Mouse (Mus musculus): ENCODE data around the gene Ugt1a8. TPM values are rescaled to one million over a fixed set of nuclear protein-coding genes. Genes with fewer than 3 reads are reported as not detected.
"Not testable (repeated sequence)": the region's sequence is repeated elsewhere in the genome, so short reads cannot be mapped to it uniquely, and the experiment has no call there.

The Ugt1a8 gene
- polyA plus RNA-seq, 1 experiment from 2014 or later: not detected

- Histone ChIP-seq H3K27me3 (ENCODE audit: control insufficient read depth, insufficient read depth, low read length) (no peaks in the 10 kb centered on the region), H3K4me3 (replicated peaks; ENCODE audit: low read length) (no peak overlapping the region), H3K27ac (no peak overlapping the region), H3K9ac (no peak overlapping the region), H3K9me3 (ENCODE audit: control insufficient read depth, low read length) (peaks cover 17% of the 10 kb centered on the region), H3K4me1 (replicated peaks; ENCODE audit: control insufficient read depth, insufficient read depth, low read length) (no peaks in the 10 kb centered on the region), H3K36me3 (replicated peaks; ENCODE audit: control insufficient read depth, insufficient read depth) (no peaks in the 10 kb centered on the region), H3K4me2 (replicated peaks) (no peak overlapping the region)
- DNase-seq (ENCODE audit: low spot score): no peak
- no peak for ATAC-seq (ENCODE audit: low FRiP score)
These were observed 132.7 kb downstream of the Ugt1a8 start for GRCm38 (mm10) chr1:88220336-88220735.

- H3K4me1 ChIP-seq (replicated peaks; ENCODE audit: control insufficient read depth, insufficient read depth, low read length): no peaks in the 10 kb centered on the region
- H3K9ac ChIP-seq: no peak overlapping the region
- DNase-seq (ENCODE audit: low spot score): no peak
- H3K27ac ChIP-seq: no peak overlapping the region
- no peak overlapping the region for H3K4me3 ChIP-seq (replicated peaks; ENCODE audit: low read length)
- H3K36me3 ChIP-seq (replicated peaks; ENCODE audit: control insufficient read depth, insufficient read depth): no peaks in the 10 kb centered on the region
- no peaks in the 10 kb centered on the region for H3K27me3 ChIP-seq (ENCODE audit: control insufficient read depth, insufficient read depth, low read length)
- WGBS: 56% methylated on average over 2 of the region's 2 CpGs
- H3K4me2 ChIP-seq (replicated peaks): no peak overlapping the region
- H3K9me3 ChIP-seq (ENCODE audit: control insufficient read depth, low read length): peaks cover 27% of the 10 kb centered on the region
- ATAC-seq (ENCODE audit: low FRiP score): no peak
These were observed 134.6 kb downstream of the Ugt1a8 start for GRCm38 (mm10) chr1:88222216-88222615.

- H3K9ac ChIP-seq; H3K27ac ChIP-seq; H3K4me1 ChIP-seq (replicated peaks; ENCODE audit: control insufficient read depth, insufficient read depth, low read length); ATAC-seq (ENCODE audit: low FRiP score); H3K4me3 ChIP-seq (replicated peaks; ENCODE audit: low read length); H3K27me3 ChIP-seq (ENCODE audit: control insufficient read depth, insufficient read depth, low read length); H3K4me2 ChIP-seq (replicated peaks); H3K36me3 ChIP-seq (replicated peaks; ENCODE audit: control insufficient read depth, insufficient read depth); DNase-seq (ENCODE audit: low spot score): not testable (repeated sequence)
- peaks cover 35% of the 10 kb centered on the region for H3K9me3 ChIP-seq (ENCODE audit: control insufficient read depth, low read length)
These were observed 135.4 kb downstream of the Ugt1a8 start for GRCm38 (mm10) chr1:88223011-88223515.

- no peak overlapping the region for H3K4me2 ChIP-seq (replicated peaks)
These were observed 136.0 kb downstream of the Ugt1a8 start for GRCm38 (mm10) chr1:88223591-88223990.

GRCm38 (mm10) chr1:88224029-88224776 lies 136.6 kb downstream of the Ugt1a8 start:
- 75% methylated on average over 2 of the region's 2 CpGs for WGBS
- H3K4me2 ChIP-seq (replicated peaks): no peak overlapping the region
- no peak overlapping the region for H3K9ac ChIP-seq
- H3K4me3 ChIP-seq (replicated peaks; ENCODE audit: low read length): no peak overlapping the region
- no peak for ATAC-seq (ENCODE audit: low FRiP score)
- DNase-seq (ENCODE audit: low spot score): no peak
- H3K27ac ChIP-seq: no peak overlapping the region
- peaks cover 46% of the 10 kb centered on the region for H3K9me3 ChIP-seq (ENCODE audit: control insufficient read depth, low read length)
- H3K4me1 ChIP-seq (replicated peaks; ENCODE audit: control insufficient read depth, insufficient read depth, low read length): no peaks in the 10 kb centered on the region
- no peaks in the 10 kb centered on the region for H3K36me3 ChIP-seq (replicated peaks; ENCODE audit: control insufficient read depth, insufficient read depth)
- no peaks in the 10 kb centered on the region for H3K27me3 ChIP-seq (ENCODE audit: control insufficient read depth, insufficient read depth, low read length)

More at GRCm38 (mm10) chr1:88223591-88223990, 136.0 kb downstream of the Ugt1a8 start:
- 63% methylated on average over 1 of the region's 1 CpGs for WGBS
- ATAC-seq (ENCODE audit: low FRiP score) (no peak), DNase-seq (ENCODE audit: low spot score) (no peak)
- no peak overlapping the region for H3K9ac ChIP-seq
- peaks cover 40% of the 10 kb centered on the region for H3K9me3 ChIP-seq (ENCODE audit: control insufficient read depth, low read length)
- no peaks in the 10 kb centered on the region for H3K4me1 ChIP-seq (replicated peaks; ENCODE audit: control insufficient read depth, insufficient read depth, low read length)
- no peaks in the 10 kb centered on the region for H3K27me3 ChIP-seq (ENCODE audit: control insufficient read depth, insufficient read depth, low read length)
- no peak overlapping the region for H3K27ac ChIP-seq
- H3K36me3 ChIP-seq (replicated peaks; ENCODE audit: control insufficient read depth, insufficient read depth): no peaks in the 10 kb centered on the region
- H3K4me3 ChIP-seq (replicated peaks; ENCODE audit: low read length): no peak overlapping the region

GRCm38 (mm10) chr1:88225301-88225700 lies 137.7 kb downstream of the Ugt1a8 start:
- not testable (repeated sequence) for ATAC-seq (ENCODE audit: low FRiP score); H3K27ac ChIP-seq; H3K27me3 ChIP-seq (ENCODE audit: control insufficient read depth, insufficient read depth, low read length); H3K4me2 ChIP-seq (replicated peaks); H3K9ac ChIP-seq; H3K4me1 ChIP-seq (replicated peaks; ENCODE audit: control insufficient read depth, insufficient read depth, low read length); H3K36me3 ChIP-seq (replicated peaks; ENCODE audit: control insufficient read depth, insufficient read depth); DNase-seq (ENCODE audit: low spot score); H3K4me3 ChIP-seq (replicated peaks; ENCODE audit: low read length)
- peaks cover 57% of the 10 kb centered on the region for H3K9me3 ChIP-seq (ENCODE audit: control insufficient read depth, low read length)
- 40% methylated on average over 2 of the region's 2 CpGs for WGBS

GRCm38 (mm10) chr1:88225741-88226140 lies 138.1 kb downstream of the Ugt1a8 start:
- Histone ChIP-seq H3K36me3 (replicated peaks; ENCODE audit: control insufficient read depth, insufficient read depth) (no peaks in the 10 kb centered on the region), H3K27ac (no peak overlapping the region), H3K4me3 (replicated peaks; ENCODE audit: low read length) (no peak overlapping the region), H3K9me3 (ENCODE audit: control insufficient read depth, low read length) (peaks cover 62% of the 10 kb centered on the region), H3K9ac (no peak overlapping the region), H3K4me2 (replicated peaks) (no peak overlapping the region), H3K4me1 (replicated peaks; ENCODE audit: control insufficient read depth, insufficient read depth, low read length) (no peaks in the 10 kb centered on the region), H3K27me3 (ENCODE audit: control insufficient read depth, insufficient read depth, low read length) (no peaks in the 10 kb centered on the region)
- DNase-seq (ENCODE audit: low spot score): no peak
- no peak for ATAC-seq (ENCODE audit: low FRiP score)

- no peak within 1 kb of the TSS for H3K4me2 ChIP-seq (replicated peaks)
- H3K4me1 ChIP-seq (replicated peaks; ENCODE audit: control insufficient read depth, insufficient read depth, low read length): no peaks in the 10 kb centered on the region
- peaks cover 73% of the 10 kb centered on the region for H3K9me3 ChIP-seq (ENCODE audit: control insufficient read depth, low read length)
- H3K27ac ChIP-seq: no peak within 1 kb of the TSS
- no peak for ATAC-seq (ENCODE audit: low FRiP score)
- no peaks in the 10 kb centered on the region for H3K36me3 ChIP-seq (replicated peaks; ENCODE audit: control insufficient read depth, insufficient read depth)
- no peaks in the 10 kb centered on the region for H3K27me3 ChIP-seq (ENCODE audit: control insufficient read depth, insufficient read depth, low read length)
- H3K9ac ChIP-seq: no peak within 1 kb of the TSS
- WGBS: 58% methylated on average over 5 of the region's 5 CpGs
- no peak within 1 kb of the TSS for H3K4me3 ChIP-seq (replicated peaks; ENCODE audit: low read length)
- no peak for DNase-seq (ENCODE audit: low spot score)
These were observed 139.2 kb downstream of the Ugt1a8 start, which contains the start of gene Mroh2a for GRCm38 (mm10) chr1:88226670-88227379. Gene Mroh2a (plus strand): TSS chr1:88226986.

- DNase-seq (ENCODE audit: low spot score): no peak
- ATAC-seq (ENCODE audit: low FRiP score): no peak
- no peaks in the 10 kb centered on the region for H3K36me3 ChIP-seq (replicated peaks; ENCODE audit: control insufficient read depth, insufficient read depth)
- H3K4me3 ChIP-seq (replicated peaks; ENCODE audit: low read length): no peak overlapping the region
- H3K9ac ChIP-seq: no peak overlapping the region
- H3K27me3 ChIP-seq (ENCODE audit: control insufficient read depth, insufficient read depth, low read length): no peaks in the 10 kb centered on the region
- no peak overlapping the region for H3K27ac ChIP-seq
- WGBS: 64% methylated on average over 2 of the region's 2 CpGs
- peaks cover 73% of the 10 kb centered on the region for H3K9me3 ChIP-seq (ENCODE audit: control insufficient read depth, low read length)
- no peak overlapping the region for H3K4me2 ChIP-seq (replicated peaks)
- H3K4me1 ChIP-seq (replicated peaks; ENCODE audit: control insufficient read depth, insufficient read depth, low read length): no peaks in the 10 kb centered on the region
These were observed 139.9 kb downstream of the Ugt1a8 start for GRCm38 (mm10) chr1:88227482-88227881.

All from hindbrain, embryonic 14.5 days (tissue).